Mouse (Mus musculus): ENCODE measurements around the gene Trim7. TPM values are rescaled to one million over a fixed set of nuclear protein-coding genes. Genes with fewer than 3 reads are reported as not detected.

Gene Trim7
- polyA plus RNA-seq, 1 experiment = 12.6 TPM

DNA sequence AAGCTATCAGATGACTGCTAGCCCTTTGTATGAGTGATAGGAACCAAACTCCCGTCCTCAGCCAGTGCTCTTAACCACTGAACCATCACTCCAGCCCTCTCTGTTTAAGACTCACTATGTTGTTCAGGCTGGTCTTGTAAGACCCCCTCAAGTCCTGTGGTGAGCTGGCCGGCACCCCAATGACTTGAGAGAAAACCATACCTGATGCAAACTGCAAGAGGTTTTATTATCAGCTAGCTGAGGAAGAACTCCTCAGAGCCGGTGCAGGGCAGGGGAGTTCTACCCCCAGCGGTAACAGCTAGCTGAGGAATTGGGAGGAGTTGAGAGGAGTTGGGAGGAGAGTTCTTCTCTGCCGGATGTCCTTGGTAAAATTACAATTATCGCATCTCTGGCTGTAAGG is 2.0 kb downstream of the Trim7 start:
- 89% methylated on average over 6 of the region's 6 CpGs for WGBS
- no peak overlapping the region for H3K27ac ChIP-seq (ENCODE audit: insufficient read depth, low read depth, low read length)
- no peaks in the 10 kb centered on the region for H3K36me3 ChIP-seq (ENCODE audit: control insufficient read depth, insufficient read depth, low read length)
- H3K4me3 ChIP-seq (ENCODE audit: low read depth, low read length) = no peak overlapping the region
- TF ChIP-seq POLR2A (IDR thresholded peaks at IDR 0.05; ENCODE audit: low read depth, low read length) = no peak
- TF ChIP-seq CTCF (IDR thresholded peaks at IDR 0.05; ENCODE audit: extremely low read depth, insufficient read length, insufficient replicate concordance, low read depth, low read length) = no peak
- no peaks in the 10 kb centered on the region for H3K27me3 ChIP-seq (ENCODE audit: control insufficient read depth, insufficient read depth, low read length)
- peaks cover 7% of the 10 kb centered on the region; the same call in 1 of the 2 replicates for H3K4me1 ChIP-seq (ENCODE audit: control insufficient read depth, insufficient read depth, insufficient read length, low read length)

- H3K4me1 ChIP-seq (ENCODE audit: control insufficient read depth, insufficient read depth, insufficient read length, low read length) = no peaks in the 10 kb centered on the region
- H3K4me3 ChIP-seq (ENCODE audit: low read depth, low read length) = no peak overlapping the region
- H3K36me3 ChIP-seq (ENCODE audit: control insufficient read depth, insufficient read depth, low read length) = no peaks in the 10 kb centered on the region
- TF ChIP-seq CTCF (IDR thresholded peaks at IDR 0.05; ENCODE audit: extremely low read depth, insufficient read length, insufficient replicate concordance, low read depth, low read length) (no peak), POLR2A (IDR thresholded peaks at IDR 0.05; ENCODE audit: low read depth, low read length) (no peak)
- WGBS = 51% methylated on average over 2 of the region's 2 CpGs
- no peak overlapping the region for H3K27ac ChIP-seq (ENCODE audit: insufficient read depth, low read depth, low read length)
- H3K27me3 ChIP-seq (ENCODE audit: control insufficient read depth, insufficient read depth, low read length) = no peaks in the 10 kb centered on the region
Observed at GRCm38 (mm10) chr11:48830279-48830678, 4.3 kb downstream of the Trim7 start.

DNA sequence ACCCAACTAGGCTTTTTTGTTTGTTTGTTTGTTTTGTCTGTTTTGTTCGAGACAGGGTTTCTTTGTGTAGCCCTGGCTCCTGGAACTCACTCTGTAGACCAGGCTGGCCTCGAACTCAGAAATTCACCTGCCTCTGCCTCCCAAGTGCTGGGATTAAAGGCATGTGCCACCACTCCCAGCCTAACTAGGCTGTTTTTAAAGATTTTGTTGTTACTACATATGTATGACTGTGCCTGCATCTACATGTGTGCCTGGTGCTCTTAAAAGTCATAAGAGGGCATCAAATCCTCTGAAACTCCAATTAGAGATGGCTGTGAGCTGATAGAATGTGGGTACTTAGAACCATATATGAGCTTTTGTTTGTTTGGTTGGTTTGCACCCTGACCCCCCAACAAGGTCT is 5.3 kb downstream of the Trim7 start:
- WGBS = 88% methylated on average over 2 of the region's 2 CpGs
- no peaks in the 10 kb centered on the region for H3K4me1 ChIP-seq (ENCODE audit: control insufficient read depth, insufficient read depth, insufficient read length, low read length)
- TF ChIP-seq POLR2A (IDR thresholded peaks at IDR 0.05; ENCODE audit: low read depth, low read length) = no peak
- no peak for TF ChIP-seq CTCF (IDR thresholded peaks at IDR 0.05; ENCODE audit: extremely low read depth, insufficient read length, insufficient replicate concordance, low read depth, low read length)

DNA sequence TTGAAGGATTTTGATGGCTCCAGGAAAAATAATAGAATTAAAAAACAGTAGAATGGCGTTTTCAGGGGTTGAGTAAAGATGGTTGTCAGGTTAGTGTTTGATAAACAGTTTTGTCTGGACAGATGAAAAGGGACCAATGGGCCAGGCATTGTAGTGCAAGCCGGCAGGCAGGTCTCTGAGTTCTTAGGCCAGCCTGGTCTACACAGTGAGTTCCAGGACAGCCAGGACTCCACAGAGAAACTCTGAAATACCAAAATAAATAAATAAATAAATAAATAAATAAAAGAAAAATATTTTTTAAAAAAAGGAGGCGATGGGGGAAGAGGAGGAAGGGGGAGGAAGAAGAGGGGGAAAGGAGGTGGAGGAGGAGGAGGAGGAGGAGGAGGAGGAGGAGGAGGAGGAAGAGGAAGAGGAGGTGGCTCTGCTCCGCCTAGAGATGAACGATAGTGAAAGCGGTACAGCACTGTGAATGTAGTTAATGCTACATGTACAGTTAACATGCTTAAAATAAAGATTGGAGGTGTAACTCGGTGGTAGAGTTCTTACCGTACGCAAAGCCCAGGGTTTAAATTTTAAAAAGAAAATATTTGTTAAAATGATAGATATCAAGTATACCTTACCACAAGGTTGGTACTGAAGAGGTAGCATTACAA is 7.3 kb downstream of the Trim7 start:
- Histone ChIP-seq H3K36me3 (ENCODE audit: control insufficient read depth, insufficient read depth, low read length) (no peaks in the 10 kb centered on the region), H3K27me3 (ENCODE audit: control insufficient read depth, insufficient read depth, low read length) (no peaks in the 10 kb centered on the region), H3K27ac (ENCODE audit: insufficient read depth, low read depth, low read length) (no peak overlapping the region), H3K4me1 (ENCODE audit: control insufficient read depth, insufficient read depth, insufficient read length, low read length) (peaks cover 5% of the 10 kb centered on the region; the same call in 1 of the 2 replicates), H3K4me3 (ENCODE audit: low read depth, low read length) (no peak overlapping the region)
- 25% methylated on average over 9 of the region's 9 CpGs for WGBS
- TF ChIP-seq CTCF (IDR thresholded peaks at IDR 0.05; ENCODE audit: extremely low read depth, insufficient read length, insufficient replicate concordance, low read depth, low read length) (no peak), POLR2A (IDR thresholded peaks at IDR 0.05; ENCODE audit: low read depth, low read length) (no peak)

More for the DNA sequence above, 5.3 kb downstream of the Trim7 start:
- Histone ChIP-seq H3K4me3 (ENCODE audit: low read depth, low read length) (no peak overlapping the region), H3K27ac (ENCODE audit: insufficient read depth, low read depth, low read length) (no peak overlapping the region), H3K27me3 (ENCODE audit: control insufficient read depth, insufficient read depth, low read length) (no peaks in the 10 kb centered on the region), H3K36me3 (ENCODE audit: control insufficient read depth, insufficient read depth, low read length) (no peaks in the 10 kb centered on the region)

GRCm38 (mm10) chr11:48833731-48834639 is 8.0 kb downstream of the Trim7 start:
- no peaks in the 10 kb centered on the region for H3K27me3 ChIP-seq (ENCODE audit: control insufficient read depth, insufficient read depth, low read length)
- no peaks in the 10 kb centered on the region for H3K36me3 ChIP-seq (ENCODE audit: control insufficient read depth, insufficient read depth, low read length)
- H3K27ac ChIP-seq (ENCODE audit: insufficient read depth, low read depth, low read length) = peak overlapping the region; percentile 66; the same call in 1 of the 2 replicates
- TF ChIP-seq POLR2A (IDR thresholded peaks at IDR 0.05; ENCODE audit: low read depth, low read length) (no peak), CTCF (IDR thresholded peaks at IDR 0.05; ENCODE audit: extremely low read depth, insufficient read length, insufficient replicate concordance, low read depth, low read length) (no peak)
- peaks cover 9% of the 10 kb centered on the region for H3K4me1 ChIP-seq (ENCODE audit: control insufficient read depth, insufficient read depth, insufficient read length, low read length)
- H3K4me3 ChIP-seq (ENCODE audit: low read depth, low read length) = peak overlapping the region; percentile 75
- WGBS = under 1% methylated on average over 30 of the region's 30 CpGs

DNA sequence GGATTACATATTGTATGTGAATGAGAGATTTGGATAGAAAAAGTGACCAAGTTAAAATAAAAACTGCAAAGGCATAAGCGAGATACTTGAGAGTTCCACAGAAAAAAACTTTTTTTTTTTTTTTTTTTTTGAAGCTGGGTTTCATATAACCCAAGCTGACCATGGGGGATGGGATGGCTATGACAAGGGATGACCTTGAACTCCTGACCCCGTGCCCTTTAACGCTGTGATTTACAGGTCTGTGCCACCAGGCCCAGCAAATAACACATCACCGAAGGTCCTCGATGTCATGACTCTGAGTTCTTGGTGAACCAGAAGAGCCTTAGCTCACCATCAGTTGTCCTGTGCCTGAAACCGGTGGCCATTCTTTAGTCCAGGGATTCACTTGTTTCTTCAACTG is 10.0 kb downstream of the Trim7 start:
- Histone ChIP-seq H3K4me1 (ENCODE audit: control insufficient read depth, insufficient read depth, insufficient read length, low read length) (peaks cover 9% of the 10 kb centered on the region), H3K27ac (ENCODE audit: insufficient read depth, low read depth, low read length) (no peak overlapping the region), H3K4me3 (ENCODE audit: low read depth, low read length) (no peak overlapping the region), H3K36me3 (ENCODE audit: control insufficient read depth, insufficient read depth, low read length) (no peaks in the 10 kb centered on the region), H3K27me3 (ENCODE audit: control insufficient read depth, insufficient read depth, low read length) (no peaks in the 10 kb centered on the region)
- WGBS = 76% methylated on average over 6 of the region's 6 CpGs
- no peak for TF ChIP-seq CTCF (IDR thresholded peaks at IDR 0.05; ENCODE audit: extremely low read depth, insufficient read length, insufficient replicate concordance, low read depth, low read length)
- TF ChIP-seq POLR2A (IDR thresholded peaks at IDR 0.05; ENCODE audit: low read depth, low read length) = no peak

- H3K4me1 ChIP-seq (ENCODE audit: control insufficient read depth, insufficient read depth, insufficient read length, low read length) = peaks cover 9% of the 10 kb centered on the region
- whole genome bisulfite sequencing = 21% methylated on average over 11 of the region's 11 CpGs
- H3K4me3 ChIP-seq (ENCODE audit: low read depth, low read length) = peak overlapping the region; percentile 85
- TF ChIP-seq CTCF (IDR thresholded peaks at IDR 0.05; ENCODE audit: extremely low read depth, insufficient read length, insufficient replicate concordance, low read depth, low read length) (no peak), POLR2A (IDR thresholded peaks at IDR 0.05; ENCODE audit: low read depth, low read length) (no peak)
- H3K27ac ChIP-seq (ENCODE audit: insufficient read depth, low read depth, low read length) = peak overlapping the region; percentile 83
- no peaks in the 10 kb centered on the region for H3K27me3 ChIP-seq (ENCODE audit: control insufficient read depth, insufficient read depth, low read length)
- no peaks in the 10 kb centered on the region for H3K36me3 ChIP-seq (ENCODE audit: control insufficient read depth, insufficient read depth, low read length)
Observed at GRCm38 (mm10) chr11:48836990-48837309, 11.0 kb downstream of the Trim7 start.

Data from small intestine, adult 2 months (tissue).